Mouse (Mus musculus) megakaryocyte, embryonic 14.5 days (primary cell): Measurements from ENCODE around the gene Olfr1450.

Experiments
- FLI1 ChIP-seq: IDR thresholded peaks from 2 replicates; pipeline ENCODE4 v1.6.1; 2012; ENCODE audit warnings: low read length, inconsistent platforms, mixed read lengths
- GATA1 ChIP-seq: IDR thresholded peaks from 3 replicates; pipeline ENCODE4 v1.6.1; 2012; ENCODE audit warnings: mixed read lengths, low read length, inconsistent platforms, borderline replicate concordance

DNA sequence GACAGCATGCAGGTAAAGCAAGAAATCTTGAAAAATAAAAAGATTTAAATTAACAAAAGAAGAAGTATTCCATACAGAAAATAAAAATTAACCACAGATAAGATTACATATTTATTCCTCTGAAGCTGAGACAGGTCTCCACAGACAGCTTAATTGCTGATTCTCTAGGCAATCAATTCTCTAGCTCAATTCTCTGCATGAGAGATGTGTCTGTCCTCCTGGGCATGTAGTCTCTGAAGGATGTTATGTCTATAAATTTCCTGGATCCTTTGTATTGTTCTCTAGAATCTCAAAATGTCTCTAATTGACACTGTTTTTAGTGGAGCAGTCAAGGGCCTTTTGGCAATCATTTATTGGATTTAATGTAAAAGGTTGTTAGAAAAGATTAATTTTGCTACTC is 19.5 kb upstream of the Olfr1450 start, which contains the start of gene Olfr1449:
- TF ChIP-seq GATA1 (no peak), FLI1 (no peak)
